Mouse (Mus musculus) kidney, postnatal 0 days (tissue): ENCODE results near the gene Iffo1. TPM values are rescaled to one million over a fixed set of nuclear protein-coding genes. Genes with fewer than 3 reads are reported as not detected.
A peak's percentile ranks its signal among the peaks of the same experiment; 100 is the strongest.
"Not testable (repeated sequence)": the region's sequence is repeated elsewhere in the genome, so short reads cannot be mapped to it uniquely, and the experiment has no call there.

Source experiments
- ATAC-seq: fragments of 200-750 bp; cut with Nextera tagmentation; replicated peaks from 2 replicates; pipeline ENCODE4 v1.8.0; 2017; ENCODE audit warnings: low read depth, moderate number of reproducible peaks, moderate TSS enrichment, moderate library complexity; ENCODE audit not compliant: low FRiP score
- DNase-seq: peaks from one replicate; pipeline ENCODE4 v3.0.0-alpha.2; 2016; ENCODE audit warnings: low spot score
- H3K27ac ChIP-seq: fragments of 300-500 bp; sonication (generic); 2 replicates; pipeline ENCODE4 v1.5.1; 2014; ENCODE audit warnings: mild to moderate bottlenecking
- H3K27me3 ChIP-seq: fragments of 300-500 bp; sonication (generic); 2 replicates; pipeline ENCODE4 v1.6.1; 2014; ENCODE audit warnings: low read length, mixed read lengths; ENCODE audit not compliant: insufficient read depth
- H3K36me3 ChIP-seq: fragments of 300-500 bp; sonication (generic); 2 replicates; pipeline ENCODE4 v1.6.1; 2014; ENCODE audit warnings: low read length, mixed read lengths; ENCODE audit not compliant: insufficient read depth
- H3K4me1 ChIP-seq: fragments of 300-500 bp; sonication (generic); replicated peaks from 2 replicates; pipeline ENCODE4 v1.6.1; 2014; ENCODE audit warnings: antibody characterized with exemption, low read length, mixed read lengths; ENCODE audit not compliant: insufficient read depth
- H3K4me2 ChIP-seq: fragments of 300-500 bp; sonication (generic); 2 replicates; pipeline ENCODE4 v1.6.1; 2014; ENCODE audit warnings: mild to moderate bottlenecking, low read length, moderate library complexity, mixed read lengths
- H3K4me3 ChIP-seq: fragments of 300-500 bp; sonication (generic); replicated peaks from 2 replicates; pipeline ENCODE4 v1.5.1; 2014; ENCODE audit warnings: low read depth, low read length
- H3K9ac ChIP-seq: fragments of 300-500 bp; sonication (generic); 2 replicates; pipeline ENCODE4 v1.6.1; 2014; ENCODE audit warnings: low read depth, low read length
- H3K9me3 ChIP-seq: fragments of 300-500 bp; sonication (generic); replicated peaks from 2 replicates; pipeline ENCODE4 v1.6.1; 2016; ENCODE audit warnings: low read length, inconsistent platforms, mixed read lengths
- CTCF ChIP-seq: IDR thresholded peaks from 2 replicates; pipeline ENCODE4 v1.5.1; 2016; ENCODE audit warnings: antibody characterized with exemption, low read depth, mild to moderate bottlenecking, moderate library complexity
- WGBS: fragments of 180-500 bp; shearing (Covaris S2); extraction: QIAGEN DNeasy Blood & Tissue Kit; methylation state at CpG from one replicate; pipeline ENCODE4 v1.1.7; 2014; 5-methylcytosine and 5-hydroxymethylcytosine counted together
- polyA plus RNA-seq: library from polyadenylated mRNA; unstranded; fragments of >200 nt; fragmentation: Nextera tagmentation; extraction: Ambion mirVana; gene quantifications from 2 replicates; pipeline ENCODE4 v1.2.1, GENCODE M21; 2015

Iffo1 gene
- polyA plus RNA-seq, 1 experiment from 2014 or later: 8.1 TPM

GRCm38 (mm10) chr6:125158944-125159492 is 14.0 kb downstream of the Iffo1 start:
- Histone ChIP-seq H3K9me3 (no peaks in the 10 kb centered on the region), H3K27ac (no peak overlapping the region), H3K4me1 (peaks cover 8% of the 10 kb centered on the region), H3K9ac (no peak overlapping the region), H3K4me2 (no peak overlapping the region), H3K27me3 (no peaks in the 10 kb centered on the region), H3K4me3 (no peak overlapping the region), H3K36me3 (peaks cover 20% of the 10 kb centered on the region)
- no peak for TF ChIP-seq CTCF
- DNase-seq (no peak), ATAC-seq (no peak)
- 75% methylated on average over 15 of the region's 15 CpGs for WGBS

- H3K4me3 ChIP-seq: no peak overlapping the region
- no peaks in the 10 kb centered on the region for H3K9me3 ChIP-seq
- H3K9ac ChIP-seq: no peak overlapping the region
- peaks cover 22% of the 10 kb centered on the region for H3K36me3 ChIP-seq
- no peak for ATAC-seq
- H3K4me2 ChIP-seq: no peak overlapping the region
- no peaks in the 10 kb centered on the region for H3K27me3 ChIP-seq
- TF ChIP-seq CTCF: no peak
- DNase-seq: no peak
- H3K27ac ChIP-seq: no peak overlapping the region
- peaks cover 13% of the 10 kb centered on the region for H3K4me1 ChIP-seq
- 80% methylated on average over 7 of the region's 7 CpGs for WGBS
Measured at GRCm38 (mm10) chr6:125159773-125160557, 14.9 kb downstream of the Iffo1 start.

- no peak for DNase-seq
- Histone ChIP-seq H3K4me2 (no peak overlapping the region), H3K4me1 (peaks cover 13% of the 10 kb centered on the region), H3K9me3 (no peaks in the 10 kb centered on the region), H3K27me3 (no peaks in the 10 kb centered on the region), H3K27ac (no peak overlapping the region), H3K9ac (no peak overlapping the region), H3K4me3 (no peak overlapping the region), H3K36me3 (peaks cover 22% of the 10 kb centered on the region)
- no peak for TF ChIP-seq CTCF
- ATAC-seq: no peak
- WGBS: 44% methylated on average over 10 of the region's 10 CpGs
Measured at GRCm38 (mm10) chr6:125160558-125160853, 15.5 kb downstream of the Iffo1 start.

GRCm38 (mm10) chr6:125160854-125161760 is 16.1 kb downstream of the Iffo1 start:
- Histone ChIP-seq H3K9me3 (no peaks in the 10 kb centered on the region), H3K9ac (no peak overlapping the region), H3K4me3 (no peak overlapping the region), H3K4me2 (no peak overlapping the region), H3K36me3 (peaks cover 22% of the 10 kb centered on the region), H3K27ac (peak overlapping the region; percentile 21; the same call in 1 of the 2 replicates), H3K4me1 (peaks cover 15% of the 10 kb centered on the region), H3K27me3 (no peaks in the 10 kb centered on the region)
- ATAC-seq (no peak), DNase-seq (peak; percentile 82)
- TF ChIP-seq CTCF: no peak
- 27% methylated on average over 22 of the region's 22 CpGs for WGBS

GRCm38 (mm10) chr6:125161971-125162370 is 16.9 kb downstream of the Iffo1 start:
- WGBS: 13% methylated on average over 3 of the region's 5 CpGs
- not testable (repeated sequence) for H3K9me3 ChIP-seq, ATAC-seq, H3K4me2 ChIP-seq, H3K9ac ChIP-seq, H3K27me3 ChIP-seq, H3K27ac ChIP-seq, H3K4me3 ChIP-seq
- peak; percentile 73 for TF ChIP-seq CTCF
- Histone ChIP-seq H3K4me1 (peaks cover 22% of the 10 kb centered on the region), H3K36me3 (peaks cover 22% of the 10 kb centered on the region)
- peak; percentile 83 for DNase-seq

- H3K27me3 ChIP-seq, H3K27ac ChIP-seq, H3K4me3 ChIP-seq, H3K9ac ChIP-seq, H3K4me2 ChIP-seq, ATAC-seq, H3K9me3 ChIP-seq, DNase-seq: not testable (repeated sequence)
- H3K4me1 ChIP-seq: peaks cover 29% of the 10 kb centered on the region
- peaks cover 22% of the 10 kb centered on the region for H3K36me3 ChIP-seq
- WGBS: 78% methylated on average over 10 of the region's 16 CpGs
Measured at GRCm38 (mm10) chr6:125162615-125163305, 17.7 kb downstream of the Iffo1 start.
